Mouse (Mus musculus) olfactory bulb, adult 2 months (tissue): ENCODE measurements around the gene Fuz.

Experiments
- CTCF ChIP-seq: fragments of 200-500 bp; IDR thresholded peaks from 2 replicates; pipeline ENCODE4 v1.5.1; 2012; ENCODE audit warnings: low read depth, mild to moderate bottlenecking, low read length, moderate library complexity; ENCODE audit not compliant: insufficient read depth
- POLR2A ChIP-seq: fragments of 200-500 bp; IDR thresholded peaks from 2 replicates; pipeline ENCODE4 v1.6.1; 2012; ENCODE audit warnings: mild to moderate bottlenecking, low read depth, low read length, moderate library complexity; ENCODE audit not compliant: insufficient read depth

GRCm38 (mm10) chr7:44908706-44909476 is 13.0 kb downstream of the Fuz start:
- TF ChIP-seq POLR2A, result no peak
- no peak for TF ChIP-seq CTCF
